Mouse (Mus musculus) olfactory bulb, adult 2 months (tissue): ENCODE data around the gene Nxph2. TPM values are rescaled to one million over a fixed set of nuclear protein-coding genes. Genes with fewer than 3 reads are reported as not detected.
"Not testable (repeated sequence)": the region's sequence is repeated elsewhere in the genome, so short reads cannot be mapped to it uniquely, and the experiment has no call there.

Experiments
- H3K27ac ChIP-seq: fragments of 200-500 bp; 2 replicates; pipeline ENCODE4 v1.5.1; 2012; ENCODE audit warnings: low read depth, low read length; ENCODE audit not compliant: insufficient read depth
- H3K4me1 ChIP-seq: fragments of 200-500 bp; 2 replicates; pipeline ENCODE4 v1.6.1; 2012; ENCODE audit warnings: low read length; ENCODE audit not compliant: control insufficient read depth, insufficient read depth
- H3K4me3 ChIP-seq: fragments of 200-500 bp; 2 replicates; pipeline ENCODE4 v1.5.1; 2012; ENCODE audit warnings: mild to moderate bottlenecking, low read depth, low read length, moderate library complexity; ENCODE audit not compliant: insufficient read depth
- CTCF ChIP-seq: fragments of 200-500 bp; IDR thresholded peaks from 2 replicates; pipeline ENCODE4 v1.5.1; 2012; ENCODE audit warnings: low read depth, mild to moderate bottlenecking, low read length, moderate library complexity; ENCODE audit not compliant: insufficient read depth
- POLR2A ChIP-seq: fragments of 200-500 bp; IDR thresholded peaks from 2 replicates; pipeline ENCODE4 v1.6.1; 2012; ENCODE audit warnings: mild to moderate bottlenecking, low read depth, low read length, moderate library complexity; ENCODE audit not compliant: insufficient read depth
- WGBS: fragments of 180-500 bp; shearing (Covaris S2); methylation state at CpG from one replicate; pipeline ENCODE4 v1.1.7; 2018; 5-methylcytosine and 5-hydroxymethylcytosine counted together
- polyA plus RNA-seq: library from polyadenylated mRNA; stranded (reverse); fragments of >200 nt; gene quantifications from 2 replicates; pipeline ENCODE4 v1.2.4, GENCODE M21; 2012; ENCODE audit warnings: low replicate concordance; ENCODE audit not compliant: missing spikeins, insufficient read depth, insufficient read length

Nxph2 gene
- polyA plus RNA-seq = not detected in 2 replicates

- 4% methylated on average over 31 of the region's 31 CpGs for WGBS
- peak within 1 kb of the TSS; percentile 38 for H3K4me3 ChIP-seq
- peaks cover 6% of the 10 kb centered on the region; the same call in 1 of the 2 replicates for H3K4me1 ChIP-seq
- H3K27ac ChIP-seq = no peak within 1 kb of the TSS
- TF ChIP-seq CTCF (no peak), POLR2A (no peak)
Observed at GRCm38 (mm10) chr2:23320746-23321585, at the start of gene Nxph2. Gene Nxph2 (plus strand): TSS chr2:23321246.

- H3K27ac ChIP-seq, H3K4me1 ChIP-seq, H3K4me3 ChIP-seq: not testable (repeated sequence)
- WGBS = 62% methylated on average over 19 of the region's 19 CpGs
Observed at GRCm38 (mm10) chr2:23290991-23291390, 30.1 kb upstream of the Nxph2 start.

- TF ChIP-seq CTCF (no peak), POLR2A (no peak)
- WGBS = 0% methylated on average over 1 of the region's 1 CpGs
Observed at GRCm38 (mm10) chr2:23314869-23315268, 6.2 kb upstream of the Nxph2 start.

More at GRCm38 (mm10) chr2:23314869-23315268, 6.2 kb upstream of the Nxph2 start:
- Histone ChIP-seq H3K4me1 (no peaks in the 10 kb centered on the region), H3K4me3 (no peak overlapping the region), H3K27ac (no peak overlapping the region)

Other genes starting within 250 kb of the Nxph2 start
- not detected in 2 replicates for gene Mastl, start 165.2 kb upstream of the Nxph2 start, polyA plus RNA-seq
- gene Yme1l1, start 164.9 kb upstream of the Nxph2 start, polyA plus RNA-seq = not detected in 2 replicates
- gene 4931423N10Rik, start 113.8 kb upstream of the Nxph2 start, polyA plus RNA-seq = not detected in 2 replicates